Comparison of ENCODE assay signal across 11 mouse cellular contexts in genomic region chr10:112315136-112315535, GRCm38 (mm10). TPM values are rescaled to one million over a fixed set of nuclear protein-coding genes. Genes with fewer than 3 reads are reported as not detected.
DNase-seq lines count a peak whose midpoint lies in the region; ATAC-seq lines count a peak whose summit lies in the region.
"Had no signal": no experiment of that assay in that cellular context is flagged by ENCODE, and none has a peak within 500 bp of the region (broad histone marks: within the 10 kb centered on the region; RNA-seq: fewer than 3 reads in every experiment).

No protein-coding gene starts in this region.

- DNase-seq in intestine, embryonic 14.5 days (ENCODE audit: low spot score) = no peak
- DNase-seq in brain, embryonic 18.5 days (ENCODE audit: low read depth, low spot score) = peak; percentile 2
- peak; percentile 42 for DNase-seq in hindbrain, embryonic 14.5 days (ENCODE audit: low spot score)
- DNase-seq in adrenal gland, adult 2 months = no peak
- DNase-seq in adrenal gland, postnatal 36 days = no peak

- H3K4me3 ChIP-seq in intestine, embryonic 14.5 days (ENCODE audit: low read depth, low read length) = no peak overlapping the region
- H3K4me3 ChIP-seq in intestine, embryonic 15.5 days (replicated peaks) = no peak overlapping the region
- H3K4me3 ChIP-seq in hindbrain, embryonic 14.5 days (replicated peaks; ENCODE audit: low read length) = peak overlapping the region; percentile 18
- no peak overlapping the region for H3K4me3 ChIP-seq in neural tube, embryonic 12.5 days
- H3K4me3 ChIP-seq: stomach, embryonic 15.5 days had no signal

- no peak overlapping the region for H3K9ac ChIP-seq in intestine, embryonic 14.5 days (ENCODE audit: low read length)
- H3K9ac ChIP-seq in intestine, embryonic 15.5 days = no peak overlapping the region
- peak overlapping the region; percentile 42 for H3K9ac ChIP-seq in hindbrain, embryonic 14.5 days
- H3K9ac ChIP-seq in neural tube, embryonic 12.5 days = no peak overlapping the region
- H3K9ac ChIP-seq: stomach, embryonic 15.5 days had no signal

- no peak for ATAC-seq in intestine, embryonic 14.5 days (replicated peaks; ENCODE audit: low FRiP score, low TSS enrichment, low read depth)
- no peak for ATAC-seq in intestine, embryonic 15.5 days
- ATAC-seq in hindbrain, embryonic 14.5 days (ENCODE audit: low FRiP score) = peak; percentile 80
- ATAC-seq in neural tube, embryonic 12.5 days (ENCODE audit: low FRiP score, low read depth) = no peak
- no peak for ATAC-seq in megakaryocyte, adult 5-6 weeks (ENCODE audit: poor library complexity, severe bottlenecking)

- peak overlapping the region; percentile 23; the same call in 1 of the 2 replicates for H3K4me2 ChIP-seq in intestine, embryonic 14.5 days (ENCODE audit: low read length)
- no peak overlapping the region for H3K4me2 ChIP-seq in intestine, embryonic 15.5 days (replicated peaks)
- peak overlapping the region; percentile 50 for H3K4me2 ChIP-seq in hindbrain, embryonic 14.5 days (replicated peaks)
- peak overlapping the region; percentile 48 for H3K4me2 ChIP-seq in neural tube, embryonic 12.5 days (replicated peaks)
- H3K4me2 ChIP-seq: stomach, embryonic 15.5 days had no signal

- no peaks in the 10 kb centered on the region for H3K36me3 ChIP-seq in intestine, embryonic 14.5 days (ENCODE audit: control insufficient read depth, insufficient read depth, low read length)
- no peaks in the 10 kb centered on the region for H3K36me3 ChIP-seq in intestine, embryonic 15.5 days
- H3K36me3 ChIP-seq in hindbrain, embryonic 14.5 days (replicated peaks; ENCODE audit: control insufficient read depth, insufficient read depth) = no peaks in the 10 kb centered on the region
- H3K36me3 ChIP-seq in neural tube, embryonic 12.5 days = no peaks in the 10 kb centered on the region
- H3K36me3 ChIP-seq: stomach, embryonic 15.5 days had no signal

- no peaks in the 10 kb centered on the region for H3K27me3 ChIP-seq in intestine, embryonic 14.5 days (replicated peaks; ENCODE audit: control insufficient read depth, insufficient read depth, low read length)
- no peaks in the 10 kb centered on the region for H3K27me3 ChIP-seq in intestine, embryonic 15.5 days (replicated peaks)
- H3K27me3 ChIP-seq in hindbrain, embryonic 14.5 days (ENCODE audit: control insufficient read depth, insufficient read depth, low read length) = no peaks in the 10 kb centered on the region
- H3K27me3 ChIP-seq in neural tube, embryonic 12.5 days (replicated peaks) = no peaks in the 10 kb centered on the region
- H3K27me3 ChIP-seq: stomach, embryonic 15.5 days had no signal

- no peak overlapping the region for H3K27ac ChIP-seq in intestine, embryonic 14.5 days (ENCODE audit: low read depth)
- no peak overlapping the region for H3K27ac ChIP-seq in intestine, embryonic 15.5 days
- H3K27ac ChIP-seq in hindbrain, embryonic 14.5 days = peak overlapping the region; percentile 43; the same call in 1 of the 2 replicates
- H3K27ac ChIP-seq in neural tube, embryonic 12.5 days = no peak overlapping the region
- H3K27ac ChIP-seq: stomach, embryonic 15.5 days had no signal

- WGBS in intestine, embryonic 14.5 days = 27% methylated on average over 11 of the region's 11 CpGs
- 39% methylated on average over 11 of the region's 11 CpGs for WGBS in intestine, embryonic 15.5 days
- WGBS in hindbrain, embryonic 14.5 days = 27% methylated on average over 11 of the region's 11 CpGs
- WGBS in neural tube, embryonic 12.5 days = 20% methylated on average over 11 of the region's 11 CpGs

- H3K4me1 ChIP-seq in intestine, embryonic 14.5 days (replicated peaks; ENCODE audit: control insufficient read depth, insufficient read depth, low read length) = no peaks in the 10 kb centered on the region
- no peaks in the 10 kb centered on the region for H3K4me1 ChIP-seq in intestine, embryonic 15.5 days (replicated peaks)
- peaks cover 8% of the 10 kb centered on the region; the same call in 1 of the 2 replicates for H3K4me1 ChIP-seq in hindbrain, embryonic 14.5 days (replicated peaks; ENCODE audit: control insufficient read depth, insufficient read depth, low read length)
- H3K4me1 ChIP-seq in neural tube, embryonic 12.5 days = no peaks in the 10 kb centered on the region
- H3K4me1 ChIP-seq: stomach, embryonic 15.5 days had no signal

- no peaks in the 10 kb centered on the region for H3K9me3 ChIP-seq in intestine, embryonic 14.5 days (ENCODE audit: control insufficient read depth, low read length)
- no peaks in the 10 kb centered on the region for H3K9me3 ChIP-seq in intestine, embryonic 15.5 days
- H3K9me3 ChIP-seq in hindbrain, embryonic 14.5 days (ENCODE audit: control insufficient read depth, low read length) = no peaks in the 10 kb centered on the region
- no peaks in the 10 kb centered on the region for H3K9me3 ChIP-seq in neural tube, embryonic 12.5 days
- H3K9me3 ChIP-seq: stomach, embryonic 15.5 days had no signal

RNA-seq across cellular contexts. Expression of gene Kcnc2, which starts 44.2 kb away (rescaled TPM):
- 0.89 and 1.3 TPM in 2 replicates for polyA plus RNA-seq in intestine, embryonic 14.5 days (2014; fragmentation: Nextera tagmentation; extraction: Ambion mirVana)
- 0.48 and 0.85 TPM in 2 replicates for polyA plus RNA-seq in intestine, embryonic 15.5 days (2015; fragmentation: Nextera tagmentation; extraction: Ambion mirVana)
- polyA plus RNA-seq in hindbrain, embryonic 14.5 days (2014; fragmentation: Nextera tagmentation; extraction: Ambion mirVana) = 7.7 and 10.4 TPM in 2 replicates
- 1.9 and 2.2 TPM in 2 replicates for polyA plus RNA-seq in neural tube, embryonic 12.5 days (2016; fragmentation: Nextera tagmentation; extraction: Ambion mirVana)
- total RNA-seq in megakaryocyte, adult 5-6 weeks (2015) = not detected in 2 replicates
- total RNA-seq in megakaryocyte, adult 5-6 weeks (2017) = not detected in 2 replicates
- total RNA-seq in adrenal gland, adult 2 months (2021) = under 1 TPM; 0.09 to 0.38 TPM
- polyA plus RNA-seq in adrenal gland, adult 2 months (2012; rRNA removed) = 0.22 and 0.27 TPM in 2 replicates
- total RNA-seq in adrenal gland, postnatal 36 days (2021) = under 1 TPM; 0.07 to 0.13 TPM
- total RNA-seq: monocyte, adult 5-6 weeks had no signal
- polyA plus RNA-seq: liver, adult 2 months had no signal

Comparison
In these comparisons a context has a peak if more than half of its experiments do, and no peak if none do; other contexts are left out.
1. DNase-seq: peak in brain, embryonic 18.5 days (single experiment) and hindbrain, embryonic 14.5 days (single experiment); none in intestine, embryonic 14.5 days (single experiment), adrenal gland, adult 2 months (single experiment) and adrenal gland, postnatal 36 days (0 of 2).